Mouse (Mus musculus): ENCODE measurements at regions not wholly inside any gene's neighbourhood (a gene's known extent, or its start where the extent isn't known, plus 50 kb on each side); places are given as distances from the start of the nearest gene placed in this dataset.
A peak's percentile ranks its signal among the peaks of the same experiment; 100 is the strongest.

DNA sequence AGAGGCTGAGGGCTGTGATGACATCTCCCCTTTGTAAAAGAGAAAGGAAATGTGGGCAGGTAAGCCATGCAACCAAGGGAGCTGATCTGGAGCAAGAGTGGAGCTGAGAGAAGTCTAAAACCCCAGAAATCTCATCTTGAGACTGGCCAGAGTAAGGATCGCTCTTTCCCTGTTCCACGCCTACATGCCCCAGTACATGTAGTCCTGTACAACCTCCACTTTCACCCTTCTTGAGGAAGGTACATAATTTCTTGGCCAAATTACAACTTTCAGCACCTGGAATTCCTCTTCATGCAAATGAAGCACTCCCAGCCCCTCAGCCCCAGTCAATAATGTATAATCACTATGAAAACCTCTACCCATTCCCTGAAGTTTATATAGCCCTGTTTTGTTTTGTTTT, 60.2 kb upstream of the Cox10 start:
- H3K9ac ChIP-seq (ENCODE audit: low read length) = no peak overlapping the region
- no peak for ATAC-seq (ENCODE audit: low FRiP score)
- WGBS = 95% methylated on average over 2 of the region's 2 CpGs
- no peaks in the 10 kb centered on the region for H3K27me3 ChIP-seq (ENCODE audit: control insufficient read depth, insufficient read depth, low read length)
- H3K9me3 ChIP-seq (ENCODE audit: control insufficient read depth, low read length) = no peaks in the 10 kb centered on the region
- no peaks in the 10 kb centered on the region for H3K36me3 ChIP-seq (ENCODE audit: control insufficient read depth, insufficient read depth, low read length)
- H3K4me1 ChIP-seq (ENCODE audit: control insufficient read depth, insufficient read depth, low read length) = peaks cover 11% of the 10 kb centered on the region
- H3K4me2 ChIP-seq = no peak overlapping the region
- DNase-seq (ENCODE audit: low spot score, missing footprints) = no peak
- no peak overlapping the region for H3K27ac ChIP-seq (ENCODE audit: low read depth, low read length)
- H3K4me3 ChIP-seq (ENCODE audit: low read depth, low read length) = no peak overlapping the region

DNA sequence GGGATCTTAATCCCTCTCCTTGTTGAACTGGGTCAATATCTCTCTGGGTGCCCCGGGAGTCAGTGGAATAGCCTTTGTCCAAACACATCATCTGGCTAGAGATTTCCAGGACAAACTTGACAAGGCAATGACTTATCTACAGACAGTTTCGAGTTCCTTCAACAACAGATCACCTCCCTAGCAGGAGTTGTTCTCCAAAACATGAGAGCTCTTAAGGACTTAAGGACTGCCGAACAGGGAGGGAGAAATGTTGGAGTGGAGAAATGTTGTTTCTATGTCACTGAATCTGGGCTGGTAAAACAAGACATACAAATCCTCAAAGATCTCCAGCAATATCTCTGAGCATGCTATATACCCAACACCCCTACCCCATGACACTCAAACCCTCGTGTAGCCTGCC, 59.7 kb upstream of the Cox10 start:
- DNase-seq (ENCODE audit: low spot score, missing footprints) (no peak), ATAC-seq (ENCODE audit: low FRiP score) (no peak)
- Histone ChIP-seq H3K27me3 (ENCODE audit: control insufficient read depth, insufficient read depth, low read length) (no peaks in the 10 kb centered on the region), H3K4me1 (ENCODE audit: control insufficient read depth, insufficient read depth, low read length) (peaks cover 15% of the 10 kb centered on the region), H3K4me3 (ENCODE audit: low read depth, low read length) (no peak overlapping the region), H3K36me3 (ENCODE audit: control insufficient read depth, insufficient read depth, low read length) (no peaks in the 10 kb centered on the region), H3K4me2 (no peak overlapping the region), H3K9ac (ENCODE audit: low read length) (no peak overlapping the region), H3K9me3 (ENCODE audit: control insufficient read depth, low read length) (no peaks in the 10 kb centered on the region), H3K27ac (ENCODE audit: low read depth, low read length) (no peak overlapping the region)
- WGBS = 75% methylated on average over 4 of the region's 4 CpGs

DNA sequence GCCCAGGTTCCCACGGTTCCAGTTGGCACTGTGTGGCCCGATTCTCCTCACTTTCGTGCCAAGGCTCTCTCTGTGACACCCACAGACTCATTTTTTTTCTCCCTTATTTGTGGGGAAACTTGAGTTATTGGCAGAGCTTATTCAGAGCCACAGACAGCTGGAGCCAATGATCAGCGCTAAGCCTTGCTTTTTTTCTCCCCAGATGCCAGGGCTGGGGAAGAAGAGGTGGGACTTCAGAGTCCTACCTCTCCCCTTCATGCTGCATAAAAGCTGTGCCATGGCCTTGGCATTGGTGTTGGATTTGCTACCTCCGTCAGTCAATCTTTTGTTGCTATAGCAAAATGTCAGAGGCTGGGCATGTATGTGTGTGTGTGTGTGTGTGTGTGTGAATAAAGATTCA, 56.5 kb upstream of the Cox10 start:
- Histone ChIP-seq H3K36me3 (ENCODE audit: control insufficient read depth, insufficient read depth, low read length) (no peaks in the 10 kb centered on the region), H3K9me3 (ENCODE audit: control insufficient read depth, low read length) (no peaks in the 10 kb centered on the region), H3K27ac (ENCODE audit: low read depth, low read length) (peak overlapping the region; percentile 64), H3K9ac (ENCODE audit: low read length) (no peak overlapping the region), H3K27me3 (ENCODE audit: control insufficient read depth, insufficient read depth, low read length) (no peaks in the 10 kb centered on the region), H3K4me1 (ENCODE audit: control insufficient read depth, insufficient read depth, low read length) (peaks cover 15% of the 10 kb centered on the region), H3K4me2 (no peak overlapping the region), H3K4me3 (ENCODE audit: low read depth, low read length) (no peak overlapping the region)
- DNase-seq (ENCODE audit: low spot score, missing footprints) = peak; percentile 87
- ATAC-seq (ENCODE audit: low FRiP score) = no peak
- WGBS = 69% methylated on average over 5 of the region's 5 CpGs

DNA sequence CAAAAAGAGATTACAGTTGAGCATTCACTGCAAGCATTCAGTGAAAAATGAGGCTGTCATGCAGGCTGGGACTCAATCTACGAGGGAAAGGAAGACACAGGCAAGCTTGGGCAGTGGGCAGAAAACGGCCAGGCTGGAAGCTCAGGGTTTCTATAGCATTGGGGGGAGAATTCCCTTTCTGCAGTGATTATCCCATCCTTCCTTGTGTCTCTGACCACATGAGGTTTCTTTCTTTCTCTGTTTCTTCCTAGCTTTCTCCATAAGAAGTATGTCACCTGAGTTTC, 56.0 kb upstream of the Cox10 start:
- Histone ChIP-seq H3K4me2 (no peak overlapping the region), H3K27ac (ENCODE audit: low read depth, low read length) (peak overlapping the region; percentile 64), H3K4me1 (ENCODE audit: control insufficient read depth, insufficient read depth, low read length) (peaks cover 15% of the 10 kb centered on the region), H3K9me3 (ENCODE audit: control insufficient read depth, low read length) (no peaks in the 10 kb centered on the region), H3K27me3 (ENCODE audit: control insufficient read depth, insufficient read depth, low read length) (no peaks in the 10 kb centered on the region), H3K36me3 (ENCODE audit: control insufficient read depth, insufficient read depth, low read length) (no peaks in the 10 kb centered on the region), H3K9ac (ENCODE audit: low read length) (no peak overlapping the region), H3K4me3 (ENCODE audit: low read depth, low read length) (no peak overlapping the region)
- DNase-seq (ENCODE audit: low spot score, missing footprints) (no peak), ATAC-seq (ENCODE audit: low FRiP score) (no peak)
- WGBS = 50% methylated on average over 2 of the region's 2 CpGs

DNA sequence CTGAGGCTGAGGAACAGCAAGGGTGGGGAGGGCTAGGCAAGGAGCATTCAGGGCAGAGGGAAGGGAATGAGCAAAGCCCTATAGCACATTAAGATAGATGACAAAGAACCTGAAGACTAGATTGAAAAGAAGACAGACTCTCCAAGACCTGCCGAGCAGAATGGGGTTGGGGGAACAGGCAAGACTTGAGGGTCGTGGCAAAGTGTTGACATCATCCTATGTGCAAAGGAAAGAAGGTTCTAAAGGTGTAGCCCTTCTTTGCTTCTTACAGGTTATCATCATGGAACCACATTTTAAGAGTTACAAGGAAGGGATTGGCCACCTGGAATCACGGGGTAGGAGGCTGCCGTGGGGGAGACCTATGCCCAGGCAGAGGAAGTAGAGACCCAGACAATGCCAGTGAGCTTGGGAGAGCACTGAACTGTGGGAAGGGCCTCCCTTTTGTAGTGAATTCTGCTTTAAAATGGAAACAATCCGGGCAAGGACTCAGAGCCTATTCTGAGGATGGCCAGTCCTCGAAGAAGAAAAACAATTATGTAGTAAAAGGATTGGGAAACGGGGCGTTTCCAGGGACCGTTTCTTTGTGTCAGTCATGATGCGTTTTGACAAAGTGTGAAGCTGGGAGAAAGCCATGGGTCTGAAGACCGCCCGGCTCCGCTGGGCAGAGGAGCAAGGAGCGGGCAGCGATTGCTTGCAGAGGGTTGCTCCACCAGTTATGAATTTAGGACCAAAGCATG, 55.5 kb upstream of the Cox10 start:
- Histone ChIP-seq H3K36me3 (ENCODE audit: control insufficient read depth, insufficient read depth, low read length) (no peaks in the 10 kb centered on the region), H3K27me3 (ENCODE audit: control insufficient read depth, insufficient read depth, low read length) (no peaks in the 10 kb centered on the region), H3K9ac (ENCODE audit: low read length) (no peak overlapping the region), H3K27ac (ENCODE audit: low read depth, low read length) (peak overlapping the region; percentile 74), H3K4me2 (no peak overlapping the region), H3K9me3 (ENCODE audit: control insufficient read depth, low read length) (no peaks in the 10 kb centered on the region), H3K4me1 (ENCODE audit: control insufficient read depth, insufficient read depth, low read length) (peaks cover 15% of the 10 kb centered on the region), H3K4me3 (ENCODE audit: low read depth, low read length) (no peak overlapping the region)
- DNase-seq (ENCODE audit: low spot score, missing footprints) (peak; percentile 93), ATAC-seq (ENCODE audit: low FRiP score) (peak; percentile 90)
- 43% methylated on average over 15 of the region's 15 CpGs for WGBS

Data from midbrain, embryonic 11.5 days (tissue).